Mouse (Mus musculus) intestine, postnatal 0 days (tissue): ENCODE results near the gene Cdh26. TPM values are rescaled to one million over a fixed set of nuclear protein-coding genes. Genes with fewer than 3 reads are reported as not detected.

Experiments
- ATAC-seq: fragments of 200-750 bp; cut with Nextera tagmentation; 2 replicates; pipeline ENCODE4 v1.8.0; 2017; ENCODE audit warnings: mild to moderate bottlenecking, moderate TSS enrichment, moderate library complexity
- H3K27ac ChIP-seq: fragments of 300-500 bp; sonication (generic); 2 replicates; pipeline ENCODE4 v1.5.1; 2014; ENCODE audit warnings: mild to moderate bottlenecking, low read depth, low read length, moderate library complexity
- H3K27me3 ChIP-seq: fragments of 300-500 bp; sonication (generic); replicated peaks from 2 replicates; pipeline ENCODE4 v1.6.1; 2014; ENCODE audit warnings: low read length, mixed read lengths; ENCODE audit not compliant: control insufficient read depth, insufficient read depth
- H3K36me3 ChIP-seq: fragments of 300-500 bp; sonication (generic); 2 replicates; pipeline ENCODE4 v1.6.1; 2014; ENCODE audit warnings: mild to moderate bottlenecking, moderate library complexity; ENCODE audit not compliant: control insufficient read depth, insufficient read depth
- H3K4me1 ChIP-seq: fragments of 300-500 bp; sonication (generic); replicated peaks from 2 replicates; pipeline ENCODE4 v1.6.1; 2014; ENCODE audit warnings: antibody characterized with exemption, low read length, mixed read lengths; ENCODE audit not compliant: control insufficient read depth, insufficient read depth
- H3K4me2 ChIP-seq: fragments of 300-500 bp; sonication (generic); replicated peaks from 2 replicates; pipeline ENCODE4 v1.6.1; 2014; ENCODE audit warnings: low read depth, mild to moderate bottlenecking, moderate library complexity
- H3K4me3 ChIP-seq: fragments of 300-500 bp; sonication (generic); 2 replicates; pipeline ENCODE4 v1.5.1; 2014; ENCODE audit warnings: low read depth, low read length
- H3K9ac ChIP-seq: fragments of 300-500 bp; sonication (generic); 2 replicates; pipeline ENCODE4 v1.6.1; 2014; ENCODE audit warnings: mild to moderate bottlenecking, low read depth, low read length
- H3K9me3 ChIP-seq: fragments of 300-500 bp; sonication (generic); 2 replicates; pipeline ENCODE4 v1.6.1; 2016; ENCODE audit warnings: mixed run types; ENCODE audit not compliant: control insufficient read depth
- CTCF ChIP-seq: sonication (generic); IDR thresholded peaks from 2 replicates; pipeline ENCODE4 v1.5.1; 2016; ENCODE audit warnings: low read depth, mild to moderate bottlenecking, control low read depth, antibody characterized with exemption, moderate library complexity
- WGBS: fragments of 180-500 bp; shearing (Covaris S2); extraction: QIAGEN DNeasy Blood & Tissue Kit; methylation state at CpG from one replicate; pipeline ENCODE4 v1.1.7; 2014; 5-methylcytosine and 5-hydroxymethylcytosine counted together
- polyA plus RNA-seq: library from polyadenylated mRNA; unstranded; fragments of >200 nt; fragmentation: Nextera tagmentation; extraction: Ambion mirVana; gene quantifications from 2 replicates; pipeline ENCODE4 v1.2.1, GENCODE M21; 2015

Gene Cdh26
- polyA plus RNA-seq, 1 experiment from 2014 or later: 0.43 TPM

DNA sequence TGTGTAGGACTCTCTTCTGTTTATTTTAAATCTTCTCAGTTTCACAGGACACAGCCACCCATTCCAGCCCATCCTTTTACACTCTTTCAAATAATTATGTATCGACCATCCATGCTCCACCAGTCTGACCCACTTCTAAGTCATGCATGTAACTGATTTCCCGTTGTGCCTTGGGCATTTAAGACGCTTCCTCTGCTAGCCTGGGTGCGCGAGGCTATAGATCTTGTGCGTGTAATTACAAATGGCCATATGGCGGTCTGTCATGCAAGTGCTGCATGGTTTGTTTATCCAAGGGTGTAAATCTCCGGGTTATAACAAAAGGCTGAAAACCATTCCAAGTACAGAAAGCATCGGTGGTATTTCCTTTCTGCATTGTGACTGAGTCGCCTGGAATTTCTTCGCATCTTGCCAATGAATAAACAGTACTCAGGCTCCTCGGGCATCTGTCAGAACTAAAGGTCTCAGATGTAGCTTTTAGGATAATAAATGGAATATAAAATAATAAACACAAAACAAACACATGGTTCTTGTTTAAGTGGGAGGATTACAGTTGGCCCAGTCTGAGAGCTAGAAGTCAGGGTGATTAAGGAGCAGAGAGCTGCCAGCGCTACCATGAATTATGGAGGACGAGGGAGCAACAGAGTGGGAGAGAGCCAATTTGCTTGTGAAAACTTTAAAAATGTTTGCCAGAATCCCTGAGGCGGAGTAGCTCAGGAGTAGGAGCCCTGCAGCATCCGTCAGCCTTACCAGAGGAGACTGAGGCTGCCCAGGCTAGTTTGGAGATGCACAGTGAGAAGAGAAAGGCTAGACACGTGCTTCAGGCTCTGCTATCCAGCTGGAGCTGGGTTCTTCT is 24.6 kb downstream of the Cdh26 start:
- H3K4me2 ChIP-seq: peak overlapping the region; percentile 21; the same call in 1 of the 2 replicates
- peak; percentile 33; the same call in 1 of the 2 replicates for ATAC-seq
- no peak for TF ChIP-seq CTCF
- H3K9ac ChIP-seq: no peak overlapping the region
- no peaks in the 10 kb centered on the region for H3K9me3 ChIP-seq
- H3K27me3 ChIP-seq: no peaks in the 10 kb centered on the region
- H3K36me3 ChIP-seq: no peaks in the 10 kb centered on the region
- H3K27ac ChIP-seq: no peak overlapping the region
- WGBS: 42% methylated on average over 17 of the region's 17 CpGs
- H3K4me3 ChIP-seq: no peak overlapping the region
- 0 out of 2 replicates have a peak, but pooled peaks cover 3% of the 10 kb centered on the region for H3K4me1 ChIP-seq

DNA sequence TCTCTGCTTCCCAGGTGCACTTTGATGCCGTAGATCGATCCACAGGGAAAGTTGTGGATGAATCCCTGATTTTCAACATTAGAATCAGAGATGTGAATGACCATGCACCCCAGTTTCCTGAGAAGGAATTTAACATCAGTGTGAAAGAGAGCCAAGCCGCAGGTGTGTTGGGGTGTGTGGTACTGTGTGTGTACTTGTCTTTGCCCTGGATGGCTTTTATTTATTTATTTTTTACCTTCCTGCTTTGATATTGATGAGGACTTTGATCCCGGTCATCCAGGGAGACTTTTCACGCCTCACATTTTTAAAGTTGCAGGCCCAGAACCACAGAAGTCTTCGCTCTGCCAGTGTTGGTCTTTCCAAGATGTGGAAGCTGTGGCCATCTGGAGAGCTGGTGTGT is 27.1 kb downstream of the Cdh26 start:
- no peak overlapping the region for H3K27ac ChIP-seq
- H3K9ac ChIP-seq: no peak overlapping the region
- ATAC-seq: peak; percentile 73
- no peaks in the 10 kb centered on the region for H3K27me3 ChIP-seq
- no peaks in the 10 kb centered on the region for H3K36me3 ChIP-seq
- no peaks in the 10 kb centered on the region for H3K9me3 ChIP-seq
- H3K4me3 ChIP-seq: no peak overlapping the region
- 63% methylated on average over 6 of the region's 6 CpGs for WGBS
- TF ChIP-seq CTCF: no peak
- H3K4me2 ChIP-seq: no peak overlapping the region
- 0 out of 2 replicates have a peak, but pooled peaks cover 3% of the 10 kb centered on the region for H3K4me1 ChIP-seq

DNA sequence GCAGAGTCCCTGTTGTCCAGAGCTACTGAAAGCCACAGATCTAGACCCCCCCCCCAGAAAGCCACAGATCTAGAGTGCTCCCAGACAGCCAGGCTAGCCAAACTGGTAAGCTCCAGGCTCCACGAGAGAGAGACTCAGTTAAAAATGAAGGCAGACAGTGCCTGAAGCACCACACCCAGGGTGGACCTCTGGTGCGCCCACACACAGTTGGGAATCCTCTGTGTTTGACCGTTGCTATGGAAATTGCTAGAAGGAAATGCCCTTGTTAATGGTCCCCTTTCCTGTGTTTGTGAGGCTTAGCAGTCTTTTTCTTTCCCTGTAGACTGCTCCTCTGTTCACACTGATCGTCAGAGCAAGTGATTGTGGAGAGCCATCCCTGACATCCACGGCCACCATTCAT is 30.0 kb downstream of the Cdh26 start:
- ATAC-seq: no peak
- H3K27ac ChIP-seq: no peak overlapping the region
- H3K36me3 ChIP-seq: no peaks in the 10 kb centered on the region
- H3K9me3 ChIP-seq: no peaks in the 10 kb centered on the region
- 46% methylated on average over 5 of the region's 5 CpGs for WGBS
- no peak overlapping the region for H3K9ac ChIP-seq
- no peak for TF ChIP-seq CTCF
- H3K4me1 ChIP-seq: 0 out of 2 replicates have a peak, but pooled peaks cover 3% of the 10 kb centered on the region
- no peak overlapping the region for H3K4me2 ChIP-seq
- H3K27me3 ChIP-seq: no peaks in the 10 kb centered on the region
- H3K4me3 ChIP-seq: no peak overlapping the region

DNA sequence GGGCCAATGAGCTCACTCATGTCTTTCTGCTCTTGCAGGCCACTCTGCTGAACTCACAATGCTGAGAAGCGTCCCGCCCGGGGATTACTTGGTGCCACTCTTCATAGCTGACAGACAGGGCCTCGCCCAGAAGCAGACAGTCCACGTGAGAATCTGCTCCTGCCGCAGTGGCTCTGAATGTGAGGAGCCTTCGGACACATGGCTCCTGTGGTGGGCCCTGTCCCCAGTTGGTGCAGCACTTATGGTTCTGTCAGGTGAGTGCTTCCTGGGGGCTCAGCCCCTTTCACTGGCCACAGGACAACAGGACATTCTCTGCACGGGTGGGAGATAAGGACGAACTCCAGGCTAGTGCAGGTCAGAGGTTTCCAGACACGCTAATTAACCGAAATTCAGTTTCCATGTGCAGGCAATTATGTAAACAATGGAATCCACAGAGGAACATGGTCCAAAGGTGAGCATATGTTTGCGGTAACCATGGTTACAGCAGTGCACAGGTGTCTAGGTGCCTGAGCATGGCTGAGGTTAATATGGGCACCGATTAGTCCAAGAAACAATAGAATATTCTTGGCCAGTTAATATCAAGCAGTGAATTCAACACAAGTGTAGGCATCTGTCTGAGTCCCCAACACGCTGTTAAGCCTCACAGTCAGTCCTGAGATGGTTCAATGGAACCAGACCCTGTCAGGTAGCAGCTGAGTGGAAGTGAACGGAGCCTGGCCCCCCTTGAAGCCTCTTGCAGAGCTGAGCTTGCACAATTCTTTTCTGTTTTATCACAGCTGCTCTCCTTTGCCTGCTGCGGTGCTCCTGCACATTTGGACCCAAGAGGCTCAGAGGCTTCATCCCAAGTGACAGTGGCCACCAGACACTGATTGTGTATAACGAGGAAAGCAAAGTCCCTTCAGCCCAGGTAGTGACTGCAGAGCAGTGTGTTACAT is 41.5 kb downstream of the Cdh26 start:
- Histone ChIP-seq H3K36me3 (no peaks in the 10 kb centered on the region), H3K9me3 (no peaks in the 10 kb centered on the region), H3K27ac (peak overlapping the region; percentile 64), H3K27me3 (no peaks in the 10 kb centered on the region), H3K4me2 (peak overlapping the region; percentile 56), H3K4me1 (peaks cover 2% of the 10 kb centered on the region; the same call in 1 of the 2 replicates), H3K4me3 (no peak overlapping the region; the same call in 1 of the 2 replicates), H3K9ac (no peak overlapping the region)
- WGBS: 36% methylated on average over 17 of the region's 17 CpGs
- peak; percentile 98 for ATAC-seq
- no peak for TF ChIP-seq CTCF

GRCm38 (mm10) chr2:178473916-178474315 is 43.6 kb downstream of the Cdh26 start:
- Histone ChIP-seq H3K27me3 (no peaks in the 10 kb centered on the region), H3K4me2 (no peak overlapping the region), H3K27ac (no peak overlapping the region), H3K36me3 (no peaks in the 10 kb centered on the region), H3K4me3 (no peak overlapping the region), H3K9ac (no peak overlapping the region), H3K9me3 (no peaks in the 10 kb centered on the region), H3K4me1 (peaks cover 2% of the 10 kb centered on the region; the same call in 1 of the 2 replicates)
- no peak for ATAC-seq
- 78% methylated on average over 10 of the region's 10 CpGs for WGBS
- TF ChIP-seq CTCF: no peak

DNA sequence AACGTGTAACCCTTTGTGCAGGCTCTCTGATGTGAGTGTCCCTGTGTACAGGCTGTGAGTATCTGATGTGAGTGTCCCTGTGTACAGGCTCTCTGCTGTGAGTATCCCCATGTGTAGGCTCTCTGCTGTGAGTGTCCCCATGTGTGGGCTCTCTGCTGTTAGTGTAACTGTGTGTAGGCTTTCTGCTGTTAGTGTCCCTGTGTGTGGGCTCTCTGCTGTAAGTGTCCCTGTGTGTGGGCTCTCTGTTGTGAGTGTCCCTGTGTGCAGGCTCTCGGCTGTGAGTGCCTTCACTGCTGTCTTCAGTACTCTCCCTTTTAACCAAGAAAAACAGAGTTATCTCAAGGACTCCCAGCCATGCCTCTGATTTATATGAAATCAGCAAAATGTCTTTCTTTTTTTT is 46.9 kb downstream of the Cdh26 start:
- no peak for ATAC-seq
- no peak for TF ChIP-seq CTCF
- no peak overlapping the region for H3K27ac ChIP-seq
- 47% methylated on average over 2 of the region's 2 CpGs for WGBS
- 0 out of 2 replicates have a peak, but pooled peaks cover 2% of the 10 kb centered on the region for H3K4me1 ChIP-seq
- no peaks in the 10 kb centered on the region for H3K36me3 ChIP-seq
- no peak overlapping the region for H3K9ac ChIP-seq
- no peak overlapping the region for H3K4me3 ChIP-seq
- no peaks in the 10 kb centered on the region for H3K9me3 ChIP-seq
- H3K4me2 ChIP-seq: no peak overlapping the region
- no peaks in the 10 kb centered on the region for H3K27me3 ChIP-seq
